Mouse (Mus musculus) stomach, postnatal 0 days (tissue): ENCODE data around the gene Tpte. TPM values are rescaled to one million over a fixed set of nuclear protein-coding genes. Genes with fewer than 3 reads are reported as not detected.

Experiments used
- ATAC-seq: fragments of 200-750 bp; cut with Nextera tagmentation; 2 replicates; pipeline ENCODE4 v1.8.0; 2017; ENCODE audit not compliant: low FRiP score, low TSS enrichment
- DNase-seq: peaks from one replicate; pipeline ENCODE4 v3.0.0-alpha.2; 2016; ENCODE audit warnings: low spot score
- H3K27ac ChIP-seq: fragments of 300-500 bp; sonication (generic); replicated peaks from 2 replicates; pipeline ENCODE4 v1.5.1; 2014; ENCODE audit warnings: mild to moderate bottlenecking, control low read depth
- H3K27me3 ChIP-seq: fragments of 300-500 bp; sonication (generic); 2 replicates; pipeline ENCODE4 v1.6.1; 2014; ENCODE audit warnings: low read length; ENCODE audit not compliant: control insufficient read depth, insufficient read depth
- H3K36me3 ChIP-seq: fragments of 300-500 bp; sonication (generic); 2 replicates; pipeline ENCODE4 v1.6.1; 2014; ENCODE audit warnings: low read length, mixed read lengths; ENCODE audit not compliant: control insufficient read depth, insufficient read depth
- H3K4me1 ChIP-seq: fragments of 300-500 bp; sonication (generic); replicated peaks from 2 replicates; pipeline ENCODE4 v1.6.1; 2014; ENCODE audit warnings: antibody characterized with exemption; ENCODE audit not compliant: control insufficient read depth, insufficient read depth
- H3K4me2 ChIP-seq: fragments of 300-500 bp; sonication (generic); replicated peaks from 2 replicates; pipeline ENCODE4 v1.6.1; 2014; ENCODE audit warnings: low read depth, mild to moderate bottlenecking, control low read depth, moderate library complexity
- H3K4me3 ChIP-seq: fragments of 300-500 bp; sonication (generic); 2 replicates; pipeline ENCODE4 v1.5.1; 2014; ENCODE audit warnings: low read depth, low read length, control low read depth
- H3K9ac ChIP-seq: fragments of 300-500 bp; sonication (generic); 2 replicates; pipeline ENCODE4 v1.6.1; 2014; ENCODE audit warnings: mild to moderate bottlenecking, low read length, control low read depth, mixed read lengths
- H3K9me3 ChIP-seq: fragments of 300-500 bp; sonication (generic); 2 replicates; pipeline ENCODE4 v1.6.1; 2016; ENCODE audit warnings: low read length; ENCODE audit not compliant: control insufficient read depth
- CTCF ChIP-seq: IDR thresholded peaks from 2 replicates; pipeline ENCODE4 v1.5.1; 2016; ENCODE audit warnings: antibody characterized with exemption, low read depth, mild to moderate bottlenecking, moderate library complexity
- EP300 ChIP-seq: optimal IDR thresholded peaks from 2 replicates; pipeline ENCODE3; 2016; ENCODE audit warnings: antibody characterized with exemption
- WGBS: fragments of 180-500 bp; shearing (Covaris S2); extraction: QIAGEN DNeasy Blood & Tissue Kit; methylation state at CpG from one replicate; pipeline ENCODE4 v1.1.7; 2014; 5-methylcytosine and 5-hydroxymethylcytosine counted together
- polyA plus RNA-seq: library from polyadenylated mRNA; unstranded; fragments of >200 nt; fragmentation: Nextera tagmentation; extraction: Ambion mirVana; gene quantifications from 2 replicates; pipeline ENCODE4 v1.2.1, GENCODE M21; 2015

Tpte gene
- polyA plus RNA-seq, 1 experiment from 2014 or later, result not detected

DNA sequence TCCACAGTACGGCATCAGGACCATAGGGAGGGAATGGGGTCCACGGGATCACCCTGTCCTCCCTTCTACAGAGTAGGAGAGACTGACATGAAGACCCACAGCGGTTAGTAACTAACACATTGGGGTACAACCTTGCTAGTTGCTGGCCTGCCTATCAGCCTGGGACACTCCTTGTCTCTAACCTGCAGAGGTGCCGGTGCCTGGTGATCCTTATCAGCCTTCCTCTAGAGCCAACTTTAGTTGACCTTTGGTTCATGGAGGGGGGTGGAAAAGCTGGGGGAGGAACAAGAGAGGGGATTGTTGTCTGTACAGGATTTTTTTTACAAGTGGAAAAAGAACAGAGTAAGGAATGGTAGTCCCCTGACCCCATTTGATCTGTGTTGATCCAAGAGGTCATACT, 111.2 kb downstream of the Tpte start:
- Histone ChIP-seq H3K9ac (no peak overlapping the region), H3K9me3 (no peaks in the 10 kb centered on the region), H3K4me1 (no peaks in the 10 kb centered on the region), H3K27ac (no peak overlapping the region), H3K4me3 (no peak overlapping the region), H3K27me3 (no peaks in the 10 kb centered on the region), H3K36me3 (peaks cover 5% of the 10 kb centered on the region; the same call in 1 of the 2 replicates), H3K4me2 (no peak overlapping the region)
- no peak for TF ChIP-seq CTCF
- no peak for TF ChIP-seq EP300
- 75% methylated on average over 4 of the region's 4 CpGs for WGBS
- no peak for ATAC-seq
- no peak for DNase-seq

DNA sequence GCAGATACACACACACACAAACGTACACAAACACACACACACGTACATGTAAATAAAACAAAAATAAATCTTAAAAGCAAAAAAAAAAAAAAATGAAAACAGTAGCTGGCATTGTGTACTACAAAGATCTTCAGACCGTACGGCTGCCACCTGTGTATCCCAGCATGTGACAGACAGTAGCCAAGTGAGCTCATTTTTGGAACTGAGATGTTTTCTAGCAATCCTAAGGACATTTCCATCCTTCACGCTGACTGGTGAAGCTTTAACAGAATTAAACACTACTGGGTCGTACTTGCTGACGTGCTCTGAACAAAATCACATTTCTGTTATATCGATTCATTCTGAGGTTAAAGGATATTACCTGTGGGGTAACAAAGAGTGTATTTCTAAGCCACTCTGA, 112.0 kb downstream of the Tpte start:
- WGBS, result 90% methylated on average over 8 of the region's 8 CpGs
- Histone ChIP-seq H3K4me3 (no peak overlapping the region), H3K9me3 (no peaks in the 10 kb centered on the region), H3K27me3 (no peaks in the 10 kb centered on the region), H3K4me2 (no peak overlapping the region), H3K27ac (no peak overlapping the region), H3K36me3 (no peaks in the 10 kb centered on the region), H3K9ac (no peak overlapping the region), H3K4me1 (no peaks in the 10 kb centered on the region)
- TF ChIP-seq EP300, result no peak
- no peak for ATAC-seq
- DNase-seq, result no peak

DNA sequence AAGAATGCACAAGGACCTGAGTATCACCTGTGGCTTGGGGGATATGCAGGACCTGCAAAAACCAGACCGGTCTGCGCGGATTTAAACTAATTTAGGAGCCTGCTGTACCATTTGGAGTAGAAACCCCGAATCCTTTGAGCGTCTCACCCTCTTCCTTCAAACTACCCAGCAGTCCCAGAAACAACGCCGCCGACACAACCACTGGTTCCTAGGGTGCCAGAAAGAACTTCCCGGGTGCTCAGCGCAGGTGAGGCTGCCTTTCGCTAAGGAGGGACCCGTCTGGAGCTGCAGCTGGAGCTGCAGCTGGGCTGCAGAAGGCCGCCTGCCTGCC, 114.5 kb downstream of the Tpte start:
- Histone ChIP-seq H3K4me2 (peak overlapping the region; percentile 80), H3K9me3 (no peaks in the 10 kb centered on the region), H3K36me3 (no peaks in the 10 kb centered on the region), H3K27me3 (no peaks in the 10 kb centered on the region), H3K4me3 (peak overlapping the region; percentile 86), H3K9ac (peak overlapping the region; percentile 78), H3K27ac (peak overlapping the region; percentile 88), H3K4me1 (no peaks in the 10 kb centered on the region)
- TF ChIP-seq CTCF, result no peak
- no peak for TF ChIP-seq EP300
- 1% methylated on average over 13 of the region's 13 CpGs for whole genome bisulfite sequencing
- ATAC-seq (no peak), DNase-seq (no peak)

- H3K27ac ChIP-seq, result peak within 1 kb of the TSS; percentile 88
- no peaks in the 10 kb centered on the region for H3K27me3 ChIP-seq
- DNase-seq (peak; percentile 95), ATAC-seq (peak; percentile 94)
- H3K4me3 ChIP-seq, result peak within 1 kb of the TSS; percentile 86
- peak within 1 kb of the TSS; percentile 78 for H3K9ac ChIP-seq
- no peaks in the 10 kb centered on the region for H3K36me3 ChIP-seq
- no peaks in the 10 kb centered on the region for H3K9me3 ChIP-seq
- TF ChIP-seq EP300, result no peak
- no peak for TF ChIP-seq CTCF
- no peaks in the 10 kb centered on the region for H3K4me1 ChIP-seq
- H3K4me2 ChIP-seq, result peak within 1 kb of the TSS; percentile 80
- WGBS, result under 1% methylated on average over 64 of the region's 77 CpGs
Observed at GRCm38 (mm10) chr8:22398142-22398951, 115.1 kb downstream of the Tpte start, which contains the start of gene Slc25a15. Gene Slc25a15, minus strand, starts transcription at chr8:22398597.

- H3K9ac ChIP-seq, result peak overlapping the region; percentile 78; the same call in 1 of the 2 replicates
- H3K4me3 ChIP-seq, result peak overlapping the region; percentile 86; the same call in 1 of the 2 replicates
- TF ChIP-seq EP300 (no peak), CTCF (0 out of 2 replicates have a peak, but pooled peaks have one; percentile 25)
- ATAC-seq, result no peak
- H3K36me3 ChIP-seq, result no peaks in the 10 kb centered on the region
- no peak for DNase-seq
- H3K4me2 ChIP-seq, result peak overlapping the region; percentile 80
- WGBS, result 78% methylated on average over 8 of the region's 8 CpGs
- no peaks in the 10 kb centered on the region for H3K27me3 ChIP-seq
- no peaks in the 10 kb centered on the region for H3K4me1 ChIP-seq
- no peak overlapping the region; the same call in 1 of the 2 replicates for H3K27ac ChIP-seq
- H3K9me3 ChIP-seq, result no peaks in the 10 kb centered on the region
Observed at GRCm38 (mm10) chr8:22399285-22399880, 116.1 kb downstream of the Tpte start.

DNA sequence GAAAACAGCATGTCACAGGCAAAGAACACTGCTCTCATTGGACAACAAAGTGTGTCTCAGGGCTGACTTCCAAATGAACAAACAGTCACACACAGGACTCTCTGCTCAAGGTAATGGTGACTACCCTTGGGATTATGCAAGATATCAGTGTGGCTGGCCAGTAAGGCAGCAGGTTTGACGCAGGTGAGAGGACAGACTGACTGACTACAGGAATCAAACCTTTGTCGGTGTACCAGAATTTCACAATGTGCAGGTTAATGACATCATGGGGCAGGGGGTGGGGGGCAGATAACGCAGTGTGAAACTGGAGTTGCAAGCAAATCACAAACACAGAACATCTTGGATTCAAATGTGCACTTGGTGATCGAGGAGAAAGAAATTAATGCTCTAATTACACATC, 117.4 kb downstream of the Tpte start:
- no peaks in the 10 kb centered on the region for H3K27me3 ChIP-seq
- H3K9me3 ChIP-seq, result no peaks in the 10 kb centered on the region
- H3K36me3 ChIP-seq, result no peaks in the 10 kb centered on the region
- no peak overlapping the region for H3K9ac ChIP-seq
- TF ChIP-seq CTCF, result no peak
- no peak for TF ChIP-seq EP300
- no peak overlapping the region for H3K27ac ChIP-seq
- H3K4me3 ChIP-seq, result no peak overlapping the region
- no peak overlapping the region for H3K4me2 ChIP-seq
- WGBS, result 91% methylated on average over 4 of the region's 4 CpGs
- no peak for ATAC-seq
- H3K4me1 ChIP-seq, result no peaks in the 10 kb centered on the region
- DNase-seq, result no peak
